Mouse (Mus musculus): ENCODE measurements at regions not wholly inside any gene's neighbourhood (a gene's known extent, or its start where the extent isn't known, plus 50 kb on each side); places are given as distances from the start of the nearest gene placed in this dataset.

DNA sequence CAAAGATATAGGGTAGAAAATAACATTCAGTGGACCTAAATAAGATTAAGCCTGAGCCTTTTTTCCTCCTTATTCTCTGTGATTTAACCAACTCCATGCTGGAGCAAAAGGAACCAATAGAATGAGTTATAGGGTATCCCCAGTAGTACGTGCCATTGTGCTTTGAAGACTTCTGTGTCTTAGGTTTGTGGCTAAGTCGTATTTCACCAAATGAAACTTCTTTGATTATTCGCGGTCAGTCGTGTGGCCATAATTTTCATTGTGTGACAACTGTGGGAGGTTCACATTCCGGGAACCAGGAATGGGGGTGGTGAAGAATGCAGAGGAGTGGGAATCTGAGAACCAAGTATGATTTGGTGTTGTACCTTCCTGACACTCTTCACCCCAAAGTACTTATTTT lies 535.6 kb upstream of the Pkn2 start:
- Histone ChIP-seq H3K27me3 (ENCODE audit: control insufficient read depth, insufficient read depth, low read length) (no peaks in the 10 kb centered on the region), H3K9me3 (ENCODE audit: control insufficient read depth, low read length) (no peaks in the 10 kb centered on the region), H3K4me1 (replicated peaks; ENCODE audit: control insufficient read depth, insufficient read depth) (no peaks in the 10 kb centered on the region), H3K9ac (ENCODE audit: low read length) (no peak overlapping the region), H3K27ac (replicated peaks) (no peak overlapping the region), H3K4me3 (ENCODE audit: low read depth, low read length) (no peak overlapping the region), H3K4me2 (replicated peaks; ENCODE audit: low read depth) (no peak overlapping the region), H3K36me3 (ENCODE audit: control insufficient read depth, insufficient read depth, low read length) (no peaks in the 10 kb centered on the region)
- DNase-seq (ENCODE audit: low spot score) (no peak), ATAC-seq (ENCODE audit: low FRiP score, low TSS enrichment) (no peak)
- TF ChIP-seq CTCF (IDR thresholded peaks at IDR 0.05; ENCODE audit: low read depth): no peak
- TF ChIP-seq EP300 (optimal IDR thresholded peaks at IDR 0.05): no peak
- WGBS: 79% methylated on average over 6 of the region's 6 CpGs

DNA sequence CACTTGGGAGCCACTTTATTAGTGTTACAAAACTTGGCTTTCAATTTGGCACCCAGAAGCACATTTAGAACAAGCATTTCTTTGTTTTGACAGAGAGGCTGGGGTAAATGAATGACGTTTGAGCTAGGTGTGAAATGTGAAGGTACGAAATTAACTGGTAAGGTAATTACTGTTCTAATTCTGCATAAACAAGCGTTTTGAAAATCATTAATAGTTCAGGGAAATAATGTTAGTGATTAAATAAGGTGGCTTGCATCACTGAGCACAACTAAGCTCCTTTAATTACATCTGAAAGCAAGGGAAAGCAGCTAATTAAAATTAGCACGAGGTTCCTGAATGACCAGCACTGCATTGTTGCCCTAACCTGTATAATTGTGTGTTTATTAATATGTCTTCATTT lies 529.9 kb upstream of the Pkn2 start:
- no peaks in the 10 kb centered on the region for H3K4me1 ChIP-seq (replicated peaks; ENCODE audit: control insufficient read depth, insufficient read depth)
- no peak overlapping the region for H3K4me3 ChIP-seq (ENCODE audit: low read depth, low read length)
- H3K9me3 ChIP-seq (ENCODE audit: control insufficient read depth, low read length): no peaks in the 10 kb centered on the region
- H3K4me2 ChIP-seq (replicated peaks; ENCODE audit: low read depth): no peak overlapping the region
- ATAC-seq (ENCODE audit: low FRiP score, low TSS enrichment): no peak
- H3K9ac ChIP-seq (ENCODE audit: low read length): no peak overlapping the region
- 63% methylated on average over 4 of the region's 4 CpGs for WGBS
- no peak for DNase-seq (ENCODE audit: low spot score)
- no peak for TF ChIP-seq EP300 (optimal IDR thresholded peaks at IDR 0.05)
- TF ChIP-seq CTCF (IDR thresholded peaks at IDR 0.05; ENCODE audit: low read depth): no peak
- H3K27me3 ChIP-seq (ENCODE audit: control insufficient read depth, insufficient read depth, low read length): no peaks in the 10 kb centered on the region
- H3K36me3 ChIP-seq (ENCODE audit: control insufficient read depth, insufficient read depth, low read length): no peaks in the 10 kb centered on the region
- no peak overlapping the region for H3K27ac ChIP-seq (replicated peaks)

DNA sequence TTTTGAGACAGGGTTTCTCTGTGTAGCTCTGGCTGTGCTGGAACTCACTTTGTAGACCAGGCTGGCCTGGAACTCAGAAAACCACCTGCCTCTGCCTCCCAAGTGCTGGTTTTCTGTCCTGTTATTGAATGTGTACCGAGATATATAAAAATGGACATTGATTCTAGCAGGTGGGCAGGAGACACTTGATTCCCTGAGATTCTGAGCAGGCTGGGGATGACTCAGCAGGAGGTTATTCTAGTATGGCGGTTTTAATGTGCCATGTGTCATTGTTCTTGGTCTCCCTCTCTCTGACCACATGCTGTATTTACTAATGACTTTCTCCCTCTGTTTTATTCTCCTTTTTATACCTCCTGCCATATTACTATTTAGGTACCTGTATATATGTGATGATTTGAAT lies 517.2 kb upstream of the Pkn2 start:
- 80% methylated on average over 2 of the region's 2 CpGs for WGBS
- TF ChIP-seq CTCF (IDR thresholded peaks at IDR 0.05; ENCODE audit: low read depth) (no peak), EP300 (optimal IDR thresholded peaks at IDR 0.05) (no peak)
- H3K9me3 ChIP-seq (ENCODE audit: control insufficient read depth, low read length): no peaks in the 10 kb centered on the region

DNA sequence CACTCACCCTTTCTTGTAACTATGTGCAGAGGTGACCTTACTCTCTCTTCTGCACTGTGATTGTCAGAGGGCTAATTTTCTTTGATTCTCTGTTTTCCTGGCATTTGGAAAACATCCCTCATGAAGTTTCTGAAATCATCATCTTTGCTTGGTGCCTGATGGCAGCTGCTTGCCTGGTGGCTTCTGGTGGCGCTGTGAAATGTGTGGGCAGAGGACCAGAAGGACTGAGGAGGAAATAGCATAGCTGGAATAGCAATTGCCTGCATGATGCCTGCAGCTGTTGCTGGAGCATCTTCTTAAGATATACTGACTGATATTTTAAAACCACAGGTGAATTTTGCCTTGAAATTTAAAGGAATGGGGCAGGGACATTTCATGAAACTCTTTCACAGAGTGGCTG lies 502.6 kb upstream of the Pkn2 start:
- Histone ChIP-seq H3K4me3 (ENCODE audit: low read depth, low read length) (no peak overlapping the region), H3K27me3 (ENCODE audit: control insufficient read depth, insufficient read depth, low read length) (no peaks in the 10 kb centered on the region), H3K9ac (ENCODE audit: low read length) (no peak overlapping the region), H3K4me2 (replicated peaks; ENCODE audit: low read depth) (no peak overlapping the region), H3K36me3 (ENCODE audit: control insufficient read depth, insufficient read depth, low read length) (no peaks in the 10 kb centered on the region), H3K27ac (replicated peaks) (no peak overlapping the region), H3K9me3 (ENCODE audit: control insufficient read depth, low read length) (no peaks in the 10 kb centered on the region), H3K4me1 (replicated peaks; ENCODE audit: control insufficient read depth, insufficient read depth) (no peaks in the 10 kb centered on the region)
- ATAC-seq (ENCODE audit: low FRiP score, low TSS enrichment) (no peak), DNase-seq (ENCODE audit: low spot score) (no peak)
- 80% methylated on average over 1 of the region's 1 CpGs for WGBS
- no peak for TF ChIP-seq CTCF (IDR thresholded peaks at IDR 0.05; ENCODE audit: low read depth)
- no peak for TF ChIP-seq EP300 (optimal IDR thresholded peaks at IDR 0.05)

More for the DNA sequence above, 517.2 kb upstream of the Pkn2 start:
- Histone ChIP-seq H3K4me2 (replicated peaks; ENCODE audit: low read depth) (no peak overlapping the region), H3K36me3 (ENCODE audit: control insufficient read depth, insufficient read depth, low read length) (no peaks in the 10 kb centered on the region), H3K27ac (replicated peaks) (no peak overlapping the region), H3K27me3 (ENCODE audit: control insufficient read depth, insufficient read depth, low read length) (no peaks in the 10 kb centered on the region), H3K4me3 (ENCODE audit: low read depth, low read length) (no peak overlapping the region), H3K4me1 (replicated peaks; ENCODE audit: control insufficient read depth, insufficient read depth) (no peaks in the 10 kb centered on the region), H3K9ac (ENCODE audit: low read length) (no peak overlapping the region)
- DNase-seq (ENCODE audit: low spot score) (no peak), ATAC-seq (ENCODE audit: low FRiP score, low TSS enrichment) (no peak)

DNA sequence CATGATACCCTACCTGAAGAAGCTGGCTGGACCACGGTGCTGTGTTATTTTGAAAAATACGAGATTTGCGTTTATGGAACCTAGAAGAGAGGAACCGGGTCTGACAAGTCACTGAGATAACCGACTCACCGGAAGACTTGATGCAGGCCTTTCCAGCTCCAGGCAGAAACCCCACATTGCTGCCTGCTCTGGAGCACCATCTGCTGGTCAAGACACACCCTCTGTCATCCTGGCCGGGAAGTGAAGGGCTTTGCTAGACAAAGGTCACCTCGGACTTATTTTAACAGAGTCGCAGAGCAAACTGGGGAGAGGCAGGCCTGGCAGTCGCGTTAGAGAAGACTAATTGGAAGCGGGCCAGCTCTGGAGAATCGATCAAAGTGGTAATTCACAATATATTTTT lies 497.4 kb upstream of the Pkn2 start:
- Histone ChIP-seq H3K4me3 (ENCODE audit: low read depth, low read length) (no peak overlapping the region), H3K36me3 (ENCODE audit: control insufficient read depth, insufficient read depth, low read length) (no peaks in the 10 kb centered on the region), H3K4me1 (replicated peaks; ENCODE audit: control insufficient read depth, insufficient read depth) (no peaks in the 10 kb centered on the region), H3K4me2 (replicated peaks; ENCODE audit: low read depth) (no peak overlapping the region), H3K27me3 (ENCODE audit: control insufficient read depth, insufficient read depth, low read length) (no peaks in the 10 kb centered on the region), H3K9ac (ENCODE audit: low read length) (no peak overlapping the region), H3K9me3 (ENCODE audit: control insufficient read depth, low read length) (no peaks in the 10 kb centered on the region), H3K27ac (replicated peaks) (no peak overlapping the region)
- TF ChIP-seq CTCF (IDR thresholded peaks at IDR 0.05; ENCODE audit: low read depth): peak; percentile 94
- no peak for TF ChIP-seq EP300 (optimal IDR thresholded peaks at IDR 0.05)
- 5% methylated on average over 13 of the region's 13 CpGs for WGBS
- ATAC-seq (ENCODE audit: low FRiP score, low TSS enrichment) (peak; percentile 66; the same call in 1 of the 2 replicates), DNase-seq (ENCODE audit: low spot score) (peak; percentile 79)

DNA sequence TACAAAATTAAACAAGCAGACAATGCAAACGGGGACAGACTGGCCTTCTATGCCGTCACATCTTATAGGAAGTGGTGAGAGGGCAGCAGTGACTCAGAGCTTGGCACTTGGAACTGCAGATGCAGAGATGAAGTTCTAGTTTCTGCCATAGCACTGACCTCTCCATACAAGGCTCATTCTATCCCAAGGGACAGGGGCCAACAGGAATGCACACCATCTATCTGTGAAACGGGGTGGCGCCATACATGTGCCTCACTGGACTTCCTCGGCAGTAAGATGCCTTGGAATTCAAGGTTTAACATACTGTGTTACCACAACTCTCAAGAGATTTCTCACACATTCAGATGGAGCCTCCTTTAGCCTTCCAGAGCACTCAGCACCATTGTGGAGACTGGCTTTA lies 495.6 kb upstream of the Pkn2 start:
- Histone ChIP-seq H3K27ac (replicated peaks) (no peak overlapping the region), H3K9me3 (ENCODE audit: control insufficient read depth, low read length) (no peaks in the 10 kb centered on the region), H3K4me2 (replicated peaks; ENCODE audit: low read depth) (no peak overlapping the region), H3K36me3 (ENCODE audit: control insufficient read depth, insufficient read depth, low read length) (no peaks in the 10 kb centered on the region), H3K4me3 (ENCODE audit: low read depth, low read length) (no peak overlapping the region), H3K4me1 (replicated peaks; ENCODE audit: control insufficient read depth, insufficient read depth) (no peaks in the 10 kb centered on the region), H3K27me3 (ENCODE audit: control insufficient read depth, insufficient read depth, low read length) (no peaks in the 10 kb centered on the region), H3K9ac (ENCODE audit: low read length) (no peak overlapping the region)
- TF ChIP-seq EP300 (optimal IDR thresholded peaks at IDR 0.05) (no peak), CTCF (IDR thresholded peaks at IDR 0.05; ENCODE audit: low read depth) (no peak)
- ATAC-seq (ENCODE audit: low FRiP score, low TSS enrichment) (no peak), DNase-seq (ENCODE audit: low spot score) (no peak)
- WGBS: 85% methylated on average over 5 of the region's 5 CpGs
